Mouse (Mus musculus): ENCODE data around the gene Ddhd1. TPM values are rescaled to one million over a fixed set of nuclear protein-coding genes. Genes with fewer than 3 reads are reported as not detected.

The Ddhd1 gene
- total and polyA plus RNA-seq, 3 experiments = 8.5 to 55.2 (median 31.1) TPM

DNA sequence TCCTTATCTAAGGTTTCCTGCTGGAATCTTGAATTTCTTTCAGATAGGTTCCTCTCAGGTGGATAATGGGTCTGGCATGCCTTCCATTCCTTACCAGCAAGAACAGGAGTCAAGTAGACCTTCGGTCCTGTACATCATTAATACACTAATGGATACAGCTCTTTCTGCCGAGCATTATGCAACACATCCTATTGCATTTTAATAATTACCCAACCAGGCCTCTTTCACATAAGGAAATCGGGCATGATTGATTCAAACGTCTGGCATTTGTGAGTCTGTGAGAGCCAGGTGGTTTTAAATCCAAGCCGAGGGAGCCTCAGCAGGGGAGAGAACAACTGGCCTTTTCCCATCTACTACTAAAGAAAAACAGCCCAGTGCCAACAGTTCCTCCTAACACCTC is 3.6 kb upstream of the Ddhd1 start:
- Histone ChIP-seq H3K4me1 (ENCODE audit: insufficient read depth, low read depth, low read length) (peaks cover 23% of the 10 kb centered on the region), H3K9me3 (replicated peaks) (no peaks in the 10 kb centered on the region), H3K27me3 (ENCODE audit: insufficient read depth, low read length) (peaks cover 8% of the 10 kb centered on the region), H3K4me3 (ENCODE audit: low read depth, low read length) (no peak overlapping the region), H3K36me3 (replicated peaks) (no peaks in the 10 kb centered on the region)
- TF ChIP-seq POLR2AphosphoS5 (IDR thresholded peaks at IDR 0.05; ENCODE audit: insufficient replicate concordance, low read depth, low read length) = no peak
- TF ChIP-seq TAL1 (conservative IDR thresholded peaks at IDR 0.05; ENCODE audit: low read depth, low read length) = no peak
- TF ChIP-seq GATA1 (IDR thresholded peaks at IDR 0.05; ENCODE audit: borderline replicate concordance, low read length) = no peak
- TF ChIP-seq GATA2 (IDR thresholded peaks at IDR 0.05; ENCODE audit: borderline replicate concordance, low read depth, low read length) = no peak
- TF ChIP-seq CTCF (IDR thresholded peaks at IDR 0.05; ENCODE audit: low read depth, low read length) = no peak
- DNase-seq (ENCODE audit: low spot score) = no peak
- ATAC-seq (ENCODE audit: extremely low read depth, insufficient number of reproducible peaks, low FRiP score, poor library complexity, severe bottlenecking) = no peak

DNA sequence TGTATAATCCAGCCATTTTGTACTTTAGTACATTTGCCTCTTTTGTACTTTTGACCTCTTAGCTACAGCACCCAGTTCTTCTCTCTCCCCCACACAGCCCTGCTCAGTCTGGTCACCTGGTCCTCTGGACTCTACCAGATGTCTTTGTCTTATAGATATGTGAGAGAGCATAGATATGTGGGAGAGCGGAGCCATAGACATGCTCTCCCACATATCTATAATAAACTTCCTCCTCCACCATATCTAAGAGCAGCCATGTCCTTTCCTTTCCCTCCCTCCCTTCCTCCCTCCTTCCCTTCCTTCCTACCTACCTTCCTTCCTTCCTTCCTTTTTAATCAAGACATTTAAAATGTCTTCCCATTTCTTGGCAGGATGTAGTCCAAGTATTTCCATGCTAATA is 2.4 kb upstream of the Ddhd1 start:
- Histone ChIP-seq H3K4me1 (ENCODE audit: insufficient read depth, low read depth, low read length) (peaks cover 28% of the 10 kb centered on the region), H3K4me3 (ENCODE audit: low read depth, low read length) (no peak overlapping the region), H3K27me3 (ENCODE audit: insufficient read depth, low read length) (peaks cover 8% of the 10 kb centered on the region), H3K36me3 (replicated peaks) (peaks cover 5% of the 10 kb centered on the region), H3K9me3 (replicated peaks) (no peaks in the 10 kb centered on the region)
- ATAC-seq (ENCODE audit: extremely low read depth, insufficient number of reproducible peaks, low FRiP score, poor library complexity, severe bottlenecking) = no peak
- DNase-seq (ENCODE audit: low spot score) = no peak
- TF ChIP-seq TAL1 (conservative IDR thresholded peaks at IDR 0.05; ENCODE audit: low read depth, low read length) = no peak
- no peak for TF ChIP-seq GATA1 (IDR thresholded peaks at IDR 0.05; ENCODE audit: borderline replicate concordance, low read length)
- TF ChIP-seq GATA2 (IDR thresholded peaks at IDR 0.05; ENCODE audit: borderline replicate concordance, low read depth, low read length) = no peak
- TF ChIP-seq CTCF (IDR thresholded peaks at IDR 0.05; ENCODE audit: low read depth, low read length) = no peak
- TF ChIP-seq POLR2AphosphoS5 (IDR thresholded peaks at IDR 0.05; ENCODE audit: insufficient replicate concordance, low read depth, low read length) = no peak

DNA sequence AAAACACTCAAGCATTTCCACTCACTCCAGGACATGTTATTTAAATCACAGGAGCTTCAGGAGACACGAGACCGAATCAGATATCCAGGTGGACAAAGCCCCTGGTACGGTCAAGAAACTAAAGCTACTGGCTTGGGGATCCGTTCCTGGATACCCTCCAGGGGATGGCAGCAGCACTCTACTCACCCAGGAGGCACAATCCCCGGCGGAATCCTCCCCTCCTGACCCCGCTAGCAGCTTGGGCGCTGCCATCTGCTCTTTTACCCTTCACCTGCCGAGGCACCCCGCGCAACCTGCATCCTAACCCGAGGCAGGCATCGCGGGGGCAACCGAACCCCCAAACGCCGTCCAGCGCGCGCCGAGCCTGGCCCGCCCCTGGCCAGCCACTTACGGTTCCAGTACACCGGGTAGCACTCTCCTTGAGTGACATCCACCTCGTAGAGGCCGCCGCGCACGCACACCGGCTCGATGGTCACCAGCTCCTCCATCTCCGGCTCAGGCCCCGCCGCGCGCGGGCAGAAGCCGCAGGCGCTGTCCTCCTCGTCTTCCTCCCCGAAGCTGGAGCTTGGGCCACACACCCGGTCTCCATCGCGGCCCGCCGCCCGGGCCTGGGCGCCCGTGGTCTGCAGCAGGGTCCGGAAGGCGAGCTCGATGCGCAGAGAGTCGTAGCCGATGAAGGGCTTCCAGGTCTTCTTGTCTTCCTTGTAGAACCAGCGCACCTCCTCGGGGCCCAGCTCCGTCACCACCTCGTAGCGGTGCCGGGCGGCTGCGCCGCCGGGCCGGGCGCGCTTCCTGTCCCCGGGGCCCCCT is 907 bp downstream of the Ddhd1 start:
- TF ChIP-seq CTCF (IDR thresholded peaks at IDR 0.05; ENCODE audit: low read depth, low read length) = no peak
- no peak for TF ChIP-seq GATA2 (IDR thresholded peaks at IDR 0.05; ENCODE audit: borderline replicate concordance, low read depth, low read length)
- no peak for TF ChIP-seq TAL1 (conservative IDR thresholded peaks at IDR 0.05; ENCODE audit: low read depth, low read length)
- TF ChIP-seq POLR2AphosphoS5 (IDR thresholded peaks at IDR 0.05; ENCODE audit: insufficient replicate concordance, low read depth, low read length) = no peak
- TF ChIP-seq GATA1 (IDR thresholded peaks at IDR 0.05; ENCODE audit: borderline replicate concordance, low read length) = no peak
- H3K4me1 ChIP-seq (ENCODE audit: insufficient read depth, low read depth, low read length) = peaks cover 42% of the 10 kb centered on the region
- H3K27me3 ChIP-seq (ENCODE audit: insufficient read depth, low read length) = no peaks in the 10 kb centered on the region
- peak; percentile 49 for DNase-seq (ENCODE audit: low spot score)
- peak overlapping the region; percentile 88 for H3K4me3 ChIP-seq (ENCODE audit: low read depth, low read length)
- H3K36me3 ChIP-seq (replicated peaks) = peaks cover 14% of the 10 kb centered on the region
- no peak for ATAC-seq (ENCODE audit: extremely low read depth, insufficient number of reproducible peaks, low FRiP score, poor library complexity, severe bottlenecking)
- no peaks in the 10 kb centered on the region for H3K9me3 ChIP-seq (replicated peaks)

DNA sequence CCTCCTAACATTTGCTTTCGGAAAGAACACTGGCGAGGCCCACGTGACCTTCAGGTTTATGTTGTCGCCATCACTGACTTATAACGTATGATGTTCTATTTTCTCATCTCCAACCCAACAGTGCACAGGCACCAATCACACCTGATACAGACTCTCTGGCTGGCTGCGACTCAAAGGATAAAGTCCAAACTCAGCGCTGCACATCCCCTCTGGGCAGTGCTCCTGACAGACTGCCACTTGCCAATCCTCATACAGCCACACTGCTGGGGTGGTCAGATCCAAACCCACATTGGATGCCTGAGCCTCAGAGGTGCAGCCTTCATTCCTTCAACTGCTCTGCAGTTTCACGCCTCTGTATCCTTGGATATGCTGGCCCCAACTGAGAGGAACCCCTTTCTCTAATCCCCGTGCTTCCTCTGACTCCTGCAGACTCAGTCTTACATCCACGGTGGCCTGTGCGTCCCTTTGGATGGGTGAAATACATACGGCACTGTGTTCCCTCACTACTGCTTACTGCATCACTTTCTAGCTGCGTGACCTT is 3.0 kb downstream of the Ddhd1 start:
- Histone ChIP-seq H3K27me3 (ENCODE audit: insufficient read depth, low read length) (no peaks in the 10 kb centered on the region), H3K36me3 (replicated peaks) (peaks cover 24% of the 10 kb centered on the region), H3K9me3 (replicated peaks) (no peaks in the 10 kb centered on the region), H3K4me1 (ENCODE audit: insufficient read depth, low read depth, low read length) (peaks cover 39% of the 10 kb centered on the region), H3K4me3 (ENCODE audit: low read depth, low read length) (no peak overlapping the region)
- TF ChIP-seq GATA2 (IDR thresholded peaks at IDR 0.05; ENCODE audit: borderline replicate concordance, low read depth, low read length) = no peak
- TF ChIP-seq TAL1 (conservative IDR thresholded peaks at IDR 0.05; ENCODE audit: low read depth, low read length) = no peak
- TF ChIP-seq POLR2AphosphoS5 (IDR thresholded peaks at IDR 0.05; ENCODE audit: insufficient replicate concordance, low read depth, low read length) = no peak
- no peak for TF ChIP-seq GATA1 (IDR thresholded peaks at IDR 0.05; ENCODE audit: borderline replicate concordance, low read length)
- no peak for TF ChIP-seq CTCF (IDR thresholded peaks at IDR 0.05; ENCODE audit: low read depth, low read length)
- DNase-seq (ENCODE audit: low spot score) (no peak), ATAC-seq (ENCODE audit: extremely low read depth, insufficient number of reproducible peaks, low FRiP score, poor library complexity, severe bottlenecking) (no peak)

DNA sequence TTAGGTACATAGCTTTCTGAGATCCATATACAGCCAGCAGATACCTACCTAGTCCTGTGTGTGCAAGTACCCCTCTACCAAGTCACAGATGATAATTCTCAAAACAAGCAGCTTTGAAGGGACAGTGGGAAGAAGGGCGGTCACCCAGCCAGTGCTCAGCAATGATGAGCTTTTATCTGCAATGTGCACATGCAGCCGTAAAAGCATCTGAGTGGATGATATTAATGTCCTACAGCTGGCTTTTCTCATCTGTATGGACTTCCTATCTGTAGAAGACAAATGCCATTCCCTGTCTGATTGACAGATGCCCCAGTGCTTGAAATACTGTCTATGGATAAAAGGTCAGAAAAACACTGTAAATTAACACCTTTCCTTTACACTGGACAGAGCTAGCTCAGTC is 4.2 kb downstream of the Ddhd1 start:
- peak; percentile 47 for ATAC-seq (ENCODE audit: extremely low read depth, insufficient number of reproducible peaks, low FRiP score, poor library complexity, severe bottlenecking)
- Histone ChIP-seq H3K9me3 (replicated peaks) (no peaks in the 10 kb centered on the region), H3K4me3 (ENCODE audit: low read depth, low read length) (no peak overlapping the region), H3K36me3 (replicated peaks) (peaks cover 32% of the 10 kb centered on the region), H3K27me3 (ENCODE audit: insufficient read depth, low read length) (no peaks in the 10 kb centered on the region), H3K4me1 (ENCODE audit: insufficient read depth, low read depth, low read length) (peaks cover 32% of the 10 kb centered on the region)
- TF ChIP-seq CTCF (IDR thresholded peaks at IDR 0.05; ENCODE audit: low read depth, low read length) (no peak), TAL1 (conservative IDR thresholded peaks at IDR 0.05; ENCODE audit: low read depth, low read length) (peak; percentile 51; the same call in 1 of the 2 replicates)
- DNase-seq (ENCODE audit: low spot score) = peak; percentile 4

DNA sequence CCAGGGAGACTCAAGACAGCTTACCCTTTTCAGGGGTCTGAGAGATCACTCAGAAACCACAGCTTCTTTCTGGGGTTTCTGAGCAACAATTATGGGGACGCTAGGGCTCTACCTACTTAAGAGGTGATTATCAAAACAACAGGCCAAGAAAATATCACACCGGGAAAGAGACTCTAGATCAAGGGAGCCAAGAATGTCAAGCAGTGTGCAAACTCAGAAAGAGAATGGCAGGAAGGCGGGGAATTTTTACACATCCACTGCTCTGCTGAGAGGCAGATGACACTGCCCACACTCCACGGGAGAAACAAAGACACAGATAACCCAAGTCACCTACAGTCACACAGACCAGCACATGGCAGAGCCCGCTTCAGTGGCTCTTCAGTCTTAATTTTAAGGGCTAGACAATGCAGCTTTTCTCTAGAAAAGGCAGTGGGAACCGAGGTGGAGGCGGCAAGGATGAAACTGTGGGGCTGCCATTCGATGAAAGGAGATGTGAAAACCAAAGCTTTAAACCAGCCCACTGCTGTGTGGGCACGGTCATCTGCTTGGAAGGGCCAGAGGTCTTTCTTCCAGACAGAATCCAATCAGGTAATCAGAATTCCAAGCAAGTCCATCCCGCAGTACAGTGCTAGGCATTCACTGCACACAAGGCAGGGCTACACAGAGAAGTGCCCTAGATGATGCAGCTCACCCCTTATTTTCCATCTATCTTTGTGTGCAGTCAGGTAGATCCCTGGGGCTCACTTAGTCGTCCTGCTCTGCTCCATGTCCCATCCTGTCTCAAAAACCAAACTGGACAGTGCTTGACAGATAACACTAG is 8.7 kb downstream of the Ddhd1 start:
- H3K4me1 ChIP-seq (ENCODE audit: insufficient read depth, low read depth, low read length) = peaks cover 13% of the 10 kb centered on the region
- H3K4me3 ChIP-seq (ENCODE audit: low read depth, low read length) = no peak overlapping the region
- ATAC-seq (ENCODE audit: extremely low read depth, insufficient number of reproducible peaks, low FRiP score, poor library complexity, severe bottlenecking) (no peak), DNase-seq (ENCODE audit: low spot score) (no peak)
- H3K9me3 ChIP-seq (replicated peaks) = no peaks in the 10 kb centered on the region
- no peaks in the 10 kb centered on the region for H3K27me3 ChIP-seq (ENCODE audit: insufficient read depth, low read length)
- peaks cover 33% of the 10 kb centered on the region for H3K36me3 ChIP-seq (replicated peaks)
- TF ChIP-seq TAL1 (conservative IDR thresholded peaks at IDR 0.05; ENCODE audit: low read depth, low read length) = no peak
